Mouse (Mus musculus) heart, postnatal 0 days (tissue): ENCODE measurements around the gene Tubb2b.

Source experiments
- CTCF ChIP-seq: IDR thresholded peaks from 2 replicates; pipeline ENCODE4 v1.5.1; 2016; ENCODE audit warnings: antibody characterized with exemption, control low read depth, low read depth
- EP300 ChIP-seq: IDR thresholded peaks from 2 replicates; pipeline ENCODE4 v1.6.1; 2016; ENCODE audit warnings: antibody characterized with exemption, low read depth

DNA sequence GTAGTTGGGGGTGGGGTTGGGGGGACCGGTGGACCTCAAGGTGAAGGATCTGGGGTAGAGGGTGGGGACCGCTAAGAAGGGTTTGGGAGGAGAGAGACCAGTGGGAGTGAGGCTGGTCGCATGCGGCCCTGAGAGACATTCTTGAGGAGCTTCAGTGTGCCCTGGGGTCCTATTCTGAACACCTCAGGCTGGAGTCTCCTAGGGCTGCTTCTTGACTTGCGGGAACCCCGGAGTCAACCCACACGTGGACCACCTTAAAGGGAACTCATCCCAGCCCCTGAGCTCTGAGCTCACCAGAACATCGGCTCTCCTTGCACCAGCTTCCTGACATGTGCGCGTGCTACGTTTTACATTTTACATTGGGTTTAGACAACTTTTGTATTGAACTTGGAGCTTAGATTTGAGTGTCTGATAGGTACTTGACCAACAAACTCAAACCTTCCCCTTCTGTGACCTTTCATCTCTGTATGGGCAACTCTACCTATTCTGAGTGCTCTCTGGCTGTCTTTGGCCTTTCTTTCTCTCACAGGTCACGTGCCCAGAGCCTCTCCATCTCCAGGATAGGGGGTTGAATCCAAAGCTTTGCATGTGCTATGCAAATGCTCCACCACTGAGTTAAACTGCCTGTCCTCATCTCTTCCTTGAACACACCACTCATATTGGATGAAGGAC lies 33.2 kb upstream of the Tubb2b start:
- TF ChIP-seq EP300 = no peak
- no peak for TF ChIP-seq CTCF
